ENCODE assay signal across 12 mouse cellular contexts in the genomic region with DNA sequence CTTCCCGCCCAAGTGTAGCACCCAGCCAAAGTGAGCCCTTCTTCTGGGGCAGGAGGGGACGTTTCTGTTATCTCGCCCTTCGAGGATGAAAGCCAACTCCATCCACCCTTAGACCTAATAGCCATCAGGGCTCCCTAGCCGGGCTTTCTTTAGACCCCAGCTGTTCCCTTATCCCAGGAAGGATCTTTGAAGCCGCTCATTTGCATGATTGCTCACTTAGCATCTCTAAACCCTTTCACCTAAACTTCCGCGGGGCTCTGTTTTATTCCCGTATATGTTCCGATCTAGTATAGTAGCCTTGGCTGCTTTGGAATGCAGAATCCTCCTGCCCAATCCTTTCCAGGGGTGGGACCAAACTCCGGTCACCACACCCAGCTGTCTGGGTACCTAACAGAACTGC.
DNase-seq lines count a peak whose midpoint lies in the region; ATAC-seq lines count a peak whose summit lies in the region.
"Had no signal": no experiment of that assay in that cellular context is flagged by ENCODE, and none has a peak within 500 bp of the region (broad histone marks: within the 10 kb centered on the region; RNA-seq: fewer than 3 reads in every experiment).

No protein-coding gene starts in this region.

- peak overlapping the region; percentile 44 for H3K4me2 ChIP-seq in kidney, embryonic 15.5 days
- H3K4me2 ChIP-seq in midbrain, embryonic 14.5 days (ENCODE audit: low read length), result peak overlapping the region; percentile 9; the same call in 1 of the 2 replicates

- H3K9me3 ChIP-seq in kidney, embryonic 15.5 days (replicated peaks), result no peaks in the 10 kb centered on the region
- H3K9me3 ChIP-seq in hindbrain, embryonic 10.5 days, result no peaks in the 10 kb centered on the region
- no peaks in the 10 kb centered on the region for H3K9me3 ChIP-seq in midbrain, embryonic 14.5 days (ENCODE audit: control insufficient read depth, low read length)
- H3K9me3 ChIP-seq: G1E; megakaryocyte, embryonic 14.5 days had no signal

- no peak for ATAC-seq in kidney, embryonic 15.5 days (replicated peaks; ENCODE audit: low FRiP score)
- no peak for ATAC-seq in midbrain, embryonic 14.5 days (ENCODE audit: low FRiP score, low TSS enrichment)

- H3K27me3 ChIP-seq in kidney, embryonic 15.5 days, result peaks cover 23% of the 10 kb centered on the region
- peaks cover 30% of the 10 kb centered on the region for H3K27me3 ChIP-seq in hindbrain, embryonic 10.5 days (ENCODE audit: insufficient read depth, poor library complexity, severe bottlenecking)
- no peaks in the 10 kb centered on the region for H3K27me3 ChIP-seq in midbrain, embryonic 14.5 days (ENCODE audit: control insufficient read depth, insufficient read depth, low read length)

- no peak overlapping the region for H3K27ac ChIP-seq in kidney, embryonic 15.5 days
- H3K27ac ChIP-seq in hindbrain, embryonic 10.5 days, result no peak overlapping the region
- no peak overlapping the region for H3K27ac ChIP-seq in midbrain, embryonic 14.5 days (replicated peaks; ENCODE audit: low read depth, low read length)
- H3K27ac ChIP-seq: left cerebral cortex, adult 2 months had no signal

- H3K4me1 ChIP-seq in kidney, embryonic 15.5 days, result peaks cover 7% of the 10 kb centered on the region
- peaks cover 29% of the 10 kb centered on the region for H3K4me1 ChIP-seq in hindbrain, embryonic 10.5 days (replicated peaks)
- peaks cover 19% of the 10 kb centered on the region for H3K4me1 ChIP-seq in midbrain, embryonic 14.5 days (ENCODE audit: control insufficient read depth, insufficient read depth, low read length)

- WGBS in kidney, embryonic 15.5 days, result 2% methylated on average over 11 of the region's 11 CpGs
- 8% methylated on average over 11 of the region's 11 CpGs for WGBS in hindbrain, embryonic 10.5 days
- 6% methylated on average over 11 of the region's 11 CpGs for WGBS in midbrain, embryonic 14.5 days

- no peak for DNase-seq in kidney, postnatal 10 days
- peak; percentile 28 for DNase-seq in embryo, embryonic 10.5 days (ENCODE audit: low spot score)
- DNase-seq in hindbrain, embryonic 10.5 days (ENCODE audit: low spot score), result peak; percentile 8
- peak; percentile 39 for DNase-seq in midbrain, embryonic 14.5 days
- DNase-seq in gastrocnemius, postnatal 36 days, result no peak
- DNase-seq in left cerebral cortex, adult 8-10 months (ENCODE audit: low spot score in 2 of 2), result no peak
- no peak for DNase-seq in cerebellum, adult 11-12 months
- DNase-seq: thymus, postnatal 4 days had no signal

- H3K9ac ChIP-seq in kidney, embryonic 15.5 days, result no peak overlapping the region
- H3K9ac ChIP-seq in midbrain, embryonic 14.5 days (replicated peaks; ENCODE audit: low read length), result no peak overlapping the region

- intact Hi-C loops in gastrocnemius, postnatal 36 days (cut with DNase I), result no loop called here

- peak overlapping the region; percentile 15; the same call in 1 of the 2 replicates for H3K4me3 ChIP-seq in kidney, embryonic 15.5 days (replicated peaks)
- H3K4me3 ChIP-seq in hindbrain, embryonic 10.5 days, result peak overlapping the region; percentile 30
- no peak overlapping the region for H3K4me3 ChIP-seq in midbrain, embryonic 14.5 days (replicated peaks; ENCODE audit: low read depth, low read length)
- H3K4me3 ChIP-seq: left cerebral cortex, adult 2 months; megakaryocyte, embryonic 14.5 days had no signal

- no peaks in the 10 kb centered on the region for H3K36me3 ChIP-seq in kidney, embryonic 15.5 days
- no peaks in the 10 kb centered on the region for H3K36me3 ChIP-seq in hindbrain, embryonic 10.5 days
- no peaks in the 10 kb centered on the region for H3K36me3 ChIP-seq in midbrain, embryonic 14.5 days (ENCODE audit: control insufficient read depth, insufficient read depth, low read length)
- H3K36me3 ChIP-seq: G1E had no signal

Comparison
In these comparisons a context has a peak if more than half of its experiments do, and no peak if none do; other contexts are left out.
1. DNase-seq: peak in embryo, embryonic 10.5 days (single experiment), hindbrain, embryonic 10.5 days (single experiment) and midbrain, embryonic 14.5 days (single experiment); none in kidney, postnatal 10 days (single experiment), gastrocnemius, postnatal 36 days (0 of 2), left cerebral cortex, adult 8-10 months (0 of 2) and cerebellum, adult 11-12 months (single experiment).